Mouse (Mus musculus) lung, embryonic 14.5 days (tissue): ENCODE results near the gene Mob4. TPM values are rescaled to one million over a fixed set of nuclear protein-coding genes. Genes with fewer than 3 reads are reported as not detected.

Source experiments
- ATAC-seq: fragments of 200-750 bp; cut with Nextera tagmentation; 2 replicates; pipeline ENCODE4 v1.8.0; 2017; ENCODE audit warnings: mild to moderate bottlenecking, moderate TSS enrichment, moderate library complexity; ENCODE audit not compliant: insufficient read depth
- DNase-seq: peaks from one replicate; pipeline ENCODE4 v3.0.0-alpha.2; 2015
- H3K27ac ChIP-seq: fragments of 300-500 bp; sonication (generic); 2 replicates; pipeline ENCODE4 v1.5.1; 2014; ENCODE audit warnings: low read depth, mild to moderate bottlenecking, moderate library complexity
- H3K27me3 ChIP-seq: fragments of 300-500 bp; sonication (generic); 2 replicates; pipeline ENCODE4 v1.6.1; 2014; ENCODE audit warnings: low read length, control low read depth; ENCODE audit not compliant: insufficient read depth
- H3K36me3 ChIP-seq: fragments of 300-500 bp; sonication (generic); 2 replicates; pipeline ENCODE4 v1.6.1; 2014; ENCODE audit warnings: control low read depth; ENCODE audit not compliant: insufficient read depth
- H3K4me1 ChIP-seq: fragments of 300-500 bp; sonication (generic); 2 replicates; pipeline ENCODE4 v1.6.1; 2014; ENCODE audit warnings: antibody characterized with exemption, control low read depth; ENCODE audit not compliant: insufficient read depth
- H3K4me2 ChIP-seq: fragments of 300-500 bp; sonication (generic); 2 replicates; pipeline ENCODE4 v1.6.1; 2014; ENCODE audit warnings: mild to moderate bottlenecking
- H3K4me3 ChIP-seq: fragments of 300-500 bp; sonication (generic); 2 replicates; pipeline ENCODE4 v1.5.1; 2014; ENCODE audit warnings: low read depth, low read length
- H3K9ac ChIP-seq: fragments of 300-500 bp; sonication (generic); 2 replicates; pipeline ENCODE4 v1.6.1; 2014
- H3K9me3 ChIP-seq: fragments of 300-500 bp; sonication (generic); 2 replicates; pipeline ENCODE4 v1.6.1; 2016; ENCODE audit warnings: low read depth, low read length, control low read depth
- CTCF ChIP-seq: IDR thresholded peaks from 2 replicates; pipeline ENCODE4 v1.5.1; 2016; ENCODE audit warnings: antibody characterized with exemption, low read depth
- WGBS: fragments of 180-500 bp; shearing (Covaris S2); extraction: QIAGEN DNeasy Blood & Tissue Kit; methylation state at CpG from one replicate; pipeline ENCODE4 v1.1.7; 2014; 5-methylcytosine and 5-hydroxymethylcytosine counted together
- polyA plus RNA-seq: library from polyadenylated mRNA; unstranded; fragments of >200 nt; fragmentation: Nextera tagmentation; extraction: Ambion mirVana; gene quantifications from 2 replicates; pipeline ENCODE4 v1.2.1, GENCODE M21; 2014

Mob4 gene
- polyA plus RNA-seq, 1 experiment from 2014 or later = 141 TPM

DNA sequence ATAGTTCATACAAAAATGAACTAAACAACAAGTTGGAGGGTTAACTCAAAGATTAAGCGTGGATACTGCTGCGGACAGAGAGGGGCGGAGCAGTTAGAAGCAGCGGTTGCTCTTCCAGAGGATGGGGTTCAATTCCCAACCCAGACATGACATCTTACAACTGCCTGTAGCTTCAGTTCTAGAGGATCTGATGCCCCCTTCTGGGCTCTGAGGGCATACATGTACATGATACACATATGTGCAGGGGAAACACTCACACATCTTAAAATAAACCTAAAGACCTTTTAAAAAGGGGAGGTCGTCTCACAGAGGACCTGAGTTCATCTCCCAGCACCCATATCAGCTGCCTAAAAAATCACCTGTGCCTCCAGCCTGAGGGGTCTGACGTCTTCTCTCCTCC, 54.7 kb downstream of the Mob4 start:
- no peak for ATAC-seq
- Histone ChIP-seq H3K27ac (no peak overlapping the region), H3K9me3 (no peaks in the 10 kb centered on the region), H3K4me3 (no peak overlapping the region), H3K36me3 (peaks cover 15% of the 10 kb centered on the region; the same call in 1 of the 2 replicates), H3K4me1 (no peaks in the 10 kb centered on the region), H3K27me3 (no peaks in the 10 kb centered on the region), H3K9ac (no peak overlapping the region), H3K4me2 (no peak overlapping the region)
- TF ChIP-seq CTCF = peak; percentile 16; the same call in 1 of the 2 replicates
- 82% methylated on average over 6 of the region's 6 CpGs for WGBS
- DNase-seq = no peak

DNA sequence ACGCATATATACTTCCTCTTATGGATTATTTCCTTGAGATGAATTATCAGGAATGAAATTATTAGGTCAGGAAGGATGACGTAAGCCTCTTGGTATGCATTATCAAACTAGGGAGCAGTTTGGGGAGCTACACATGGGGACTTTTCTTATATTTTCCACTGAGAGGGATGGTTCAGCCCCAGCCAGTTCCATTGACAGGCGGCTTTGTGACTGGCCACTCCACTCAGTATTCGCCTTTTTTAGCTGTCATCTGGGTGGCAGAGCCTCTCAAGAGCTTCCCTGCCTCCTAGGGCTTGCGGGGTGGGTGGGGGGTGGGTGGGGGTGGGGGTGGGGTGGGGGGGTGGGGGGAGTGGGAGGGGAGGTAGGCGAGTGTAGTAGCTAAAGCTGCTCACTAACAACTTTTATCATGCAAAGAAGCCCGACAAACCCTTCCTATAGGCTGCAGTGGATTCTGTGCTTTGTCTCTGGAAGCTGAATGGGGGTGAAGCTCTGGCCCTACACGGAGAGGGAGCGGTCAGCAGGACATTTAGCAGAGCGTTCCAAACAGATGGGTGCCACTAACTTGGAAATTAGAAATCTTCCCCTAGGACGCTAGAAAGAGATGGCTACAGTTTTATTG, 55.7 kb downstream of the Mob4 start:
- ATAC-seq (no peak), DNase-seq (no peak)
- Histone ChIP-seq H3K4me3 (no peak overlapping the region), H3K9ac (no peak overlapping the region), H3K36me3 (peaks cover 9% of the 10 kb centered on the region; the same call in 1 of the 2 replicates), H3K27ac (no peak overlapping the region), H3K27me3 (no peaks in the 10 kb centered on the region), H3K4me1 (no peaks in the 10 kb centered on the region), H3K4me2 (no peak overlapping the region), H3K9me3 (no peaks in the 10 kb centered on the region)
- no peak for TF ChIP-seq CTCF
- WGBS = 29% methylated on average over 11 of the region's 11 CpGs

DNA sequence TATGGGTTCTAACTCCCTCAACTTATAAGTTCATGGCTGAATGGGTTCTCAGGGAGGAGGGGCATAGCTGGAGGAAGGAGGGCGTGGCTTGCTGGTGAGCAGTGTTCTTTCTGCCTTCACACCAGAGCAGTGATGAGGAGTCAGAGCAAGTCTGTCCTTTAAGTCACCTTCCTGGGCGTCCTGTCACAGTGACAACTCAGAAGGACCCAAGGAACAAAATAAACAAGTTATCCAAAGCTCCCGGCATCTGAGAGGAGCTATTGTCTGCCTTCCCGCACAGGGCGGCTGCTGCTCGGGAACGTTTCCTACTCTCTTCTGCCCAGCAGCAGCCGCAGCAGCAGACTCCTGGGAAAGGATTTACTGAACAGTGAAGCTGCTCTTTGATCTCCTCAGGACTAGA, 61.0 kb downstream of the Mob4 start:
- WGBS = 11% methylated on average over 8 of the region's 8 CpGs
- TF ChIP-seq CTCF = no peak
- H3K4me1 ChIP-seq = peaks cover 6% of the 10 kb centered on the region; the same call in 1 of the 2 replicates
- ATAC-seq = peak; percentile 55
- H3K4me3 ChIP-seq = peak overlapping the region; percentile 7; the same call in 1 of the 2 replicates
- H3K27ac ChIP-seq = peak overlapping the region; percentile 42; the same call in 1 of the 2 replicates
- H3K4me2 ChIP-seq = peak overlapping the region; percentile 49
- no peaks in the 10 kb centered on the region for H3K9me3 ChIP-seq
- 0 out of 2 replicates have a peak overlapping the region, but pooled peaks have one; percentile 4 for H3K9ac ChIP-seq
- peak; percentile 63 for DNase-seq
- H3K27me3 ChIP-seq = no peaks in the 10 kb centered on the region
- H3K36me3 ChIP-seq = no peaks in the 10 kb centered on the region

DNA sequence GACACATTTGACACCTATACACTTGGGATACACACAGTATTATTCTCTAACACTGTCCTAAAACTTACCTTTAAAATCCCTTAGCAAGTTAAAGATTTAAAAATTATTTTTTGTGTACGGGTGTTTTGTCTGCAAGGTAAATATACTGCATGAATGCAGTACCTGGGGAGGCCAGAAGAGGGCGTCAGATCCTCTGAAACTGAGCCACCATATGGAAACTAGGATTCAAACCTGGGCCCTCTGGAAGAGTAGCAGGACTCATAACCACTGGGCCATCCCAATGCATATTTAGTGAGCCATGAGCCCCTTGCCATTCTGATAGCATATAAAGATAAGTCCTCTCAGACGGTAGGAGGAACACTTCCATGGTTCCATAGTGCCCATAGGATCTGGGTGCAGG, 61.8 kb downstream of the Mob4 start:
- Histone ChIP-seq H3K9me3 (no peaks in the 10 kb centered on the region), H3K27ac (peak overlapping the region; percentile 85), H3K4me2 (no peak overlapping the region), H3K27me3 (no peaks in the 10 kb centered on the region), H3K9ac (no peak overlapping the region), H3K36me3 (no peaks in the 10 kb centered on the region), H3K4me1 (peaks cover 6% of the 10 kb centered on the region; the same call in 1 of the 2 replicates), H3K4me3 (no peak overlapping the region)
- WGBS = 42% methylated on average over 3 of the region's 3 CpGs
- peak; percentile 63 for DNase-seq
- TF ChIP-seq CTCF = peak; percentile 68
- 0 out of 2 replicates have a peak, but pooled peaks have one; percentile 25 for ATAC-seq

DNA sequence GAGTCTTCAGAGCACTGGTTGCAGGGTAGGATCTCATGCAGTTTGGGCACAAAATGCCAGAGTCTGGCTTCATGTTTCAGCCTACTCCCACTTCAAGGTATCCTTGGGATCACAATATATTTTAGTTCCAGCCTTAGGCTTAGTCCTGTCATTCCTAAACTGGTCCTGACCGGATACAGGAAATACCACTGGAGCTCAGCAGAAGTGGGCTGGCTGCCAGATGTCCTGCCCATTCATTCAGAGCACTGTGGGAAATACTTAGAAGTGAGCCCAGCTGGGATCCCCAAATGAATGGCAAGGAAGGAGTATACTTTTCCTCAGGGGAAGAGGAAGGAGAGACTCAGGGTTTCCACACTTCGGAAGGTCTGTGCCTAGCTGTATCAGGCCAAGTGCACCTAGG, 62.3 kb downstream of the Mob4 start:
- ATAC-seq (peak; percentile 88), DNase-seq (peak; percentile 90)
- H3K4me3 ChIP-seq = no peak overlapping the region
- H3K27me3 ChIP-seq = no peaks in the 10 kb centered on the region
- peak overlapping the region; percentile 85 for H3K27ac ChIP-seq
- H3K4me1 ChIP-seq = peaks cover 6% of the 10 kb centered on the region; the same call in 1 of the 2 replicates
- no peak overlapping the region for H3K9ac ChIP-seq
- H3K36me3 ChIP-seq = no peaks in the 10 kb centered on the region
- TF ChIP-seq CTCF = no peak
- H3K9me3 ChIP-seq = no peaks in the 10 kb centered on the region
- H3K4me2 ChIP-seq = no peak overlapping the region
- 27% methylated on average over 2 of the region's 2 CpGs for WGBS

DNA sequence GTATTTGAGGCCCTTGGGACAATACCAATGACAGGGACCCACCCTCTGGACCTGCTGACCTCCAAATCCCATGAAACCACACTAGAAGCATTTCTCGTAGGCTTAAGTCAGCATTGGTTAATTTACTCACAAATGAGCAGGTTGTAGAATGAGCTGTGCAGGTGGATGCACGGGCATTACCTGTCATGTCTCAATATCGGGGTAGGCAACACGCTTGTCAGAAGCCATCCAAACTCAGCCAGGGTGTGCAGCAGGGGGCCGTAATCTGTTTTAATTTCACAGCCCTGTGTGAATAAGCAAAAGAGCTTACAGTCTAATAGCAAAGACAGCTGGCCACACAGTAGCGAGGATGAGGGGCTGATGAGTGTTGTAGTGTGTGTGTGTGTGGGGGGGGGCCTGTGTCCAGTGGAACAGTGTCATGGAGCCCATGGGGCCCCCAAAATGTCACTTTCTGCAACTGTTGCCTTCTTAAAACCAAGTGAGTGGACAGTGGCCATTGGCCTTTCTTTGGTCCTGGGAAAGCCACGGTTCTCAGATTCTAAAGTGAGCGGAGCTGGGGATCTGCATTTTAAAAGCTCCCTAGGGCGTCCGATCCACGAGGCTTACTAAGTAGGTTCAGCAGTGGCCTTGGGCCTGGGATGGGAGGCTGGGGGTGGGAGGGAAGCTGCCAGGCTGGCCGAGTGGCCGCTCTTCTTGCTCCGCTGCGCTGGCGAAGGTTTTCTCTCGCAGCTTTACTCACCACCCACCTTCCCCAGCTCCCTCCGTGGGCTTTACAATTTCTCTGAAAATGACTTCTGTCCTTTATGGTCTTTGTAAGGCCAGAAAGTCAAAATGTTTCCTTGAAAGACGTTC, 63.3 kb downstream of the Mob4 start:
- H3K4me3 ChIP-seq = no peak overlapping the region
- no peak for TF ChIP-seq CTCF
- peaks cover 6% of the 10 kb centered on the region; the same call in 1 of the 2 replicates for H3K4me1 ChIP-seq
- H3K27ac ChIP-seq = no peak overlapping the region; the same call in 1 of the 2 replicates
- H3K9me3 ChIP-seq = no peaks in the 10 kb centered on the region
- H3K9ac ChIP-seq = no peak overlapping the region
- WGBS = 62% methylated on average over 19 of the region's 19 CpGs
- no peaks in the 10 kb centered on the region for H3K36me3 ChIP-seq
- ATAC-seq (no peak), DNase-seq (no peak)
- H3K27me3 ChIP-seq = no peaks in the 10 kb centered on the region
- H3K4me2 ChIP-seq = no peak overlapping the region

DNA sequence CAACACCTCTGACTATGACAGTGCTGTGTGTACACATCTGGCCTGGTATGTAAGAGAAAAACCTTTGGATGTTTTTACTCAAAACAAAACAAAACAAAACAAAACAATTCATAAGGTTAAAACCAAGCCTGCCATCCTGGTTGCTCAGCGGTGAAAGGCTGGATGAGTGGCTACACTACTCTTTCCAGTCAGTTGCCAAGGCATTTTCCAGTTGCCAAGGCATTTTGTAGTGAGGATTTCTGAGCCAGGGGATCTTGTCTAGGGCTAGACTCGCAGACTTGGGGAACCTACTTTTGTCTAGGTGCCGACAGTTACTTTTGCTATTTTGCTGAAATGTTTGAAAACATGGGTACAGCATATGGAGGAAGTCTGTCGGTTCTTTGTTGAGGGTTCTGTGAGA, 64.0 kb downstream of the Mob4 start:
- no peak for TF ChIP-seq CTCF
- no peak overlapping the region for H3K27ac ChIP-seq
- no peak overlapping the region for H3K4me2 ChIP-seq
- H3K36me3 ChIP-seq = no peaks in the 10 kb centered on the region
- peaks cover 6% of the 10 kb centered on the region; the same call in 1 of the 2 replicates for H3K4me1 ChIP-seq
- H3K4me3 ChIP-seq = no peak overlapping the region
- WGBS = 76% methylated on average over 4 of the region's 4 CpGs
- no peaks in the 10 kb centered on the region for H3K27me3 ChIP-seq
- no peaks in the 10 kb centered on the region for H3K9me3 ChIP-seq
- DNase-seq = no peak
- no peak overlapping the region for H3K9ac ChIP-seq
- ATAC-seq = no peak
